Mouse (Mus musculus) kidney, embryonic 14.5 days (tissue): ENCODE measurements at regions not wholly inside any gene's neighbourhood (a gene's known extent, or its start where the extent isn't known, plus 50 kb on each side); places are given as distances from the start of the nearest gene placed in this dataset.

Source experiments
- ATAC-seq: fragments of 200-750 bp; cut with Nextera tagmentation; 2 replicates; pipeline ENCODE4 v1.8.0; 2017; ENCODE audit warnings: moderate number of reproducible peaks, mild to moderate bottlenecking, moderate TSS enrichment, moderate library complexity; ENCODE audit not compliant: low FRiP score, low TSS enrichment
- H3K27ac ChIP-seq: fragments of 300-500 bp; sonication (generic); 2 replicates; pipeline ENCODE4 v1.5.1; 2014; ENCODE audit warnings: low read depth, mild to moderate bottlenecking, low read length, moderate library complexity, mixed read lengths
- H3K27me3 ChIP-seq: fragments of 300-500 bp; sonication (generic); 2 replicates; pipeline ENCODE4 v1.6.1; 2014; ENCODE audit warnings: mild to moderate bottlenecking, low read length; ENCODE audit not compliant: control insufficient read depth, insufficient read depth
- H3K36me3 ChIP-seq: fragments of 300-500 bp; sonication (generic); 2 replicates; pipeline ENCODE4 v1.6.1; 2014; ENCODE audit warnings: low read length, mixed read lengths; ENCODE audit not compliant: control insufficient read depth, insufficient read depth
- H3K4me1 ChIP-seq: fragments of 300-500 bp; sonication (generic); 2 replicates; pipeline ENCODE4 v1.6.1; 2014; ENCODE audit warnings: low read length, mixed read lengths; ENCODE audit not compliant: control insufficient read depth, insufficient read depth
- H3K4me2 ChIP-seq: fragments of 300-500 bp; sonication (generic); replicated peaks from 2 replicates; pipeline ENCODE4 v1.6.1; 2014; ENCODE audit warnings: low read depth, mild to moderate bottlenecking, low read length
- H3K4me3 ChIP-seq: fragments of 300-500 bp; sonication (generic); 2 replicates; pipeline ENCODE4 v1.5.1; 2014; ENCODE audit warnings: mild to moderate bottlenecking, low read length
- H3K9ac ChIP-seq: fragments of 300-500 bp; sonication (generic); 2 replicates; pipeline ENCODE4 v1.6.1; 2014; ENCODE audit warnings: low read depth, mild to moderate bottlenecking, low read length, moderate library complexity
- H3K9me3 ChIP-seq: fragments of 300-500 bp; sonication (generic); 2 replicates; pipeline ENCODE4 v1.6.1; 2016; ENCODE audit warnings: low read length; ENCODE audit not compliant: control insufficient read depth
- WGBS: fragments of 180-500 bp; shearing (Covaris S2); extraction: QIAGEN DNeasy Blood & Tissue Kit; methylation state at CpG from one replicate; pipeline ENCODE4 v1.1.7; 2014; 5-methylcytosine and 5-hydroxymethylcytosine counted together

DNA sequence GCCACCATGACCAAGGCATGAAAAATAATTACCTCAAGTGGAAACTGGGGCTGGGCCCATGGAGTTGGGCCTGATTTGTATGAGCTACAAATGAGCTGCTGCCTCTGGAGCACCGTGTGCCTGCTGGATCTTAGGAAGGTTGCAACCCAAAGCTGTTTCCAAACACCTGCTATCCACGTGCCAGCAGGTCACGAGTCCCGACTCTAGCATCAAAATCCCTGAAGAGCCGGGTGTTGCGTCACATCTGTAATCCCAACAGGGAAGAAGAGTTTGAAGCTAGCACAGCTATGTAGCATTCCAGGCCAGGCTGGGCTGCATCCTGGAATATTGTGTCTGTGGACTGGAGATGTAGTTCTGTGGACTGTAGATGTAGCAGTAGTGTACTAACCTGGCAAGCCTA is 93.7 kb upstream of the Vps8 start:
- 90% methylated on average over 6 of the region's 6 CpGs for WGBS
- Histone ChIP-seq H3K27ac (no peak overlapping the region), H3K9me3 (no peaks in the 10 kb centered on the region), H3K27me3 (no peaks in the 10 kb centered on the region), H3K4me3 (no peak overlapping the region), H3K36me3 (no peaks in the 10 kb centered on the region), H3K9ac (no peak overlapping the region), H3K4me2 (no peak overlapping the region), H3K4me1 (no peaks in the 10 kb centered on the region)
- ATAC-seq, result no peak

DNA sequence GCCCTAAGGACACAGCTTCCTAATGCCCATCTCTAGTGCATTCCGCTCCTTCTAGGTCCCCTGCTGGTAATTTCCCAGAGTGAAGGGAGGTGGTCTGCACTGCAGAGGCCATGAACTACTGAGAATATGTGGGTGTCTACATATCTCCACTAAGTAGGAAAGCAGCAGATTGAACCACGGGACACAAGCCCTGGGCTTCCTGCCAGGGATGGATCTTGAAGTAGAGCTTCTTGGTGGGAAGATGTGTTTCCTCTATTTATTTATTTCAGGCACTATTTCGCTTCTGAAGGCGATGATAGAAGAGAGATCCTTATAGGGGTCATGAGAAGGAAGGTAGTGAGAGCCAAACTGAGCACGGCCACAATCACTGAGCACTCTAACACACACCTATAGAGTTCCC is 91.7 kb upstream of the Vps8 start:
- H3K27ac ChIP-seq, result no peak overlapping the region
- ATAC-seq, result no peak
- H3K4me1 ChIP-seq, result no peaks in the 10 kb centered on the region
- H3K9ac ChIP-seq, result no peak overlapping the region
- no peak overlapping the region; the same call in 1 of the 2 replicates for H3K4me2 ChIP-seq
- H3K36me3 ChIP-seq, result no peaks in the 10 kb centered on the region
- no peak overlapping the region for H3K4me3 ChIP-seq
- H3K27me3 ChIP-seq, result no peaks in the 10 kb centered on the region
- no peaks in the 10 kb centered on the region for H3K9me3 ChIP-seq
- 76% methylated on average over 5 of the region's 5 CpGs for WGBS

DNA sequence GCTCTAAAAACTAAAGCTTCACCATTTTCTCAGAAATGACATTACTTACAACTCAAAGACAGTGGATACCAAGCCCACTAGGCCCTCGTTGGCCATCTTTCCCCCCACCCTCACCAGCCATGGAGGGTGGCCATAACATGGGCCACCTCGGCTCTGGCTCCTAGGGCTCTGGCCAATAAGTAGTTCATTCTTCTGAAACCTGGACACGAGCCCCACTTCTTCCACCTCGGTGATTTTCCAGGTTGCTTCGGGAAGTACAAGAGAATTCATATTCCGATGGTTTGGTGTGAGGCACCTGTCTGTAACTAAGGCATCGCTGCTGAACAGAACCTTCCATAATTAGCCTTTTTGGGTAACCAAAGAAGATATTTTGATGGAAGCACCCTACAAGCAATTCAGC is 90.5 kb upstream of the Vps8 start:
- H3K4me3 ChIP-seq, result peak overlapping the region; percentile 59
- peak overlapping the region; percentile 66 for H3K4me2 ChIP-seq
- H3K36me3 ChIP-seq, result no peaks in the 10 kb centered on the region
- peak overlapping the region; percentile 89; the same call in 1 of the 2 replicates for H3K27ac ChIP-seq
- WGBS, result 56% methylated on average over 7 of the region's 7 CpGs
- ATAC-seq, result no peak
- peak overlapping the region; percentile 72 for H3K9ac ChIP-seq
- no peaks in the 10 kb centered on the region for H3K9me3 ChIP-seq
- H3K27me3 ChIP-seq, result no peaks in the 10 kb centered on the region
- H3K4me1 ChIP-seq, result no peaks in the 10 kb centered on the region

DNA sequence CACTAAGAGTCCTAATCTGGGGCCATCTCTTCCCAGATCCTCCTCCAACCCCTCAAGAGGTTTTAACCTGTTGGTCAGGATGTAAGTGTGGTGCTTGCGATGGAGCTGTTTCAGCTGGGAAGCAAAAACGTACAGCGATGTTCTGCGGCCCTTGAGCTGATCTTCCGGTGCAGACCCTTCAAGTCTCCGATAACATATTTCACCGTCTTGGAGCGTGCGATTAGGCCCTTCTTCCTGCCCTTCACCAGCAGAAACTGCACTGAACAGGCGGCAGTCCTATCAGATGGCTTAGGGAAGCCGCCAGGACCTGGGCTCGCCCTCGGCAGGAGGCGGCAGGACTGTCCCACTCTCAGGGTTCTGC is 90.1 kb upstream of the Vps8 start:
- 1% methylated on average over 14 of the region's 14 CpGs for WGBS
- Histone ChIP-seq H3K4me2 (peak overlapping the region; percentile 66), H3K27ac (peak overlapping the region; percentile 89), H3K27me3 (no peaks in the 10 kb centered on the region), H3K9ac (peak overlapping the region; percentile 72), H3K4me1 (no peaks in the 10 kb centered on the region), H3K36me3 (no peaks in the 10 kb centered on the region), H3K4me3 (peak overlapping the region; percentile 59), H3K9me3 (no peaks in the 10 kb centered on the region)
- no peak; the same call in 1 of the 2 replicates for ATAC-seq

DNA sequence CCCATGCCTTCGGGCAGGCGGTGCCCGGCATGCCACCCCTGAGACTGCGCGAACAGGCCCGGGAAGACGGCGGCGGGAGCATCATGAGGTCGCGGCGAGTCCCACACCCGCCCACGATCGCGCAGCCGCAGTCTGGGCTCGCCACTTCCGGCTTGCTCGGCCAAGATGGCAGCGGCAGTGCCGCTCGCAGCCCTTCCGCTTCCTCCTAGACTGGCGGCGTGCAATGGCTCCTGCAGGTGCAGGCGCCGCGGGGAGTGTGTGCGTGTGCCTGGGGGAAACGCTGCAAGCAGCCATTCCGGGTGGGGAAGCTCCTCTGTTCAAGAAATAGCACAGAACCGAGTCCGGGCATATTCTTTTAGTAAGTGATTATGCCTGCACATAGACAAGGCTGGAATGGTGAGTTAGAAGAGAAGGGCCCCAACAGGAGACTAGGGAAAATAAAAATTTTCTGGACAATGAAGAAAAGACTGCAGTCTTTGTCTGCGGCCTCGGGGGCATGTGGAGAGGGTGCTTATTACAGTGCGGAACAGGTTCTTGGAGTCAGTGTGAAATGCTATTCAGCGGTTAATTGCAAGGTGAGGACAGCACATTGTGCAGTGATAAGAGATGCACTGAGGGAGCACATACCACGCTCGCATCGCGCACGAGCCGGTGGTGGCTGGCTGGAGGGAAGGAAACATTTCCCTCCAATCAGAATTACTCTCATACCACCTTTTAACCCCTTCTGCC is 89.5 kb upstream of the Vps8 start:
- peak; percentile 88 for ATAC-seq
- peak overlapping the region; percentile 72 for H3K9ac ChIP-seq
- WGBS, result 2% methylated on average over 44 of the region's 44 CpGs
- H3K4me1 ChIP-seq, result no peaks in the 10 kb centered on the region
- H3K27ac ChIP-seq, result peak overlapping the region; percentile 89
- H3K4me2 ChIP-seq, result peak overlapping the region; percentile 66
- peak overlapping the region; percentile 59 for H3K4me3 ChIP-seq
- H3K27me3 ChIP-seq, result no peaks in the 10 kb centered on the region
- H3K9me3 ChIP-seq, result no peaks in the 10 kb centered on the region
- no peaks in the 10 kb centered on the region for H3K36me3 ChIP-seq

DNA sequence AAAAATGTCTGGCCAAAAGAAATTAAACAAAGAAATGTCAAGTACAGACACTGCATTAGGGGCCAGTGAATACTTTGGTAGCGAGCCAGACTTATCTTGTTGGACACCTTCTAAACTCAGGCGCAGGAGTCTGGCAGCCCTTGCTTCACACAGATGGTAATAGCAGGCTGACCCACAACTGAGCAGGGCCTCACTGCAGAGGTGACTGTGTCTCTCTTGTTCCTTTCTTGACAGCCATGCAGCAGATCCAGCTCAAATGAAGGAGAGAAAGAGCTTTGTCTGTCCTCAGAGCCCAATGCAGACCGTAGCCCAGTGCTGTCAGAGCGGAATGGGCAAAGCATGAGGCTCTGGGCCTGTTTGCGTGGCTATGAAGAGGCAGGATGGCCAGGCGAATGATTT is 83.9 kb upstream of the Vps8 start:
- Histone ChIP-seq H3K27ac (peak overlapping the region; percentile 81; the same call in 1 of the 2 replicates), H3K9ac (no peak overlapping the region; the same call in 1 of the 2 replicates), H3K4me3 (no peak overlapping the region), H3K4me2 (no peak overlapping the region), H3K9me3 (no peaks in the 10 kb centered on the region), H3K36me3 (no peaks in the 10 kb centered on the region), H3K4me1 (peaks cover 9% of the 10 kb centered on the region; the same call in 1 of the 2 replicates), H3K27me3 (no peaks in the 10 kb centered on the region)
- WGBS, result 72% methylated on average over 6 of the region's 6 CpGs
- ATAC-seq, result peak; percentile 21; the same call in 1 of the 2 replicates

DNA sequence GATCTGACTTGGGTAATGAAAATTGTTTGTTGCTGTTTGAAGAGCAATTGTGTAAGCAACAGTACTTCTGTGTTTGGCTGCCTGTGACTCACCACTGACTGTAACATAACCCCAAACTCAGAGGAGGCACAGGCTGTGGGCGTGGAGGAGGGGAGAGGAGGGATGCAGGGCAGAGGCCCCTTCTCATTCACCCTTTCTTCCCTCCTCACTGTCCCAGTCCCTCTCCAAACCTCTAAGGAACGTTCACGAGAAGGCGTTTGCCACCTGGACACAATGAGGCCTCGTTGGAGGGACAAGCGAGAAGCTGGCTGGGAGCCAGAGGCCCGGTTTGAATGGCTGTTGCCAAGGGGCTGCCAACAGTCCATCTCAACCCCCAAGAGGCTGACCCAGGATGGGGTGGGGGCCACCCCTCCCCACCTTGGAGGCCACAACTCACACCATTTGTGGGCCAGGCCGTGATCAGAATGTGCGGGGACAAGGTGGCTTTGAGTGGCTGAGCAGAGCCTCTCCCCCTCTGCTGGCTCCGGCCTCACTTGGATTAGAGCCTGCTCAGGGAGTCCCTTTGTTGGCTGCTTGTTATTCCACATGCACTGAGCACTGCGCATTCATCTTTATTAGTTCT is 83.3 kb upstream of the Vps8 start:
- H3K4me3 ChIP-seq, result no peak overlapping the region
- H3K4me2 ChIP-seq, result no peak overlapping the region; the same call in 1 of the 2 replicates
- no peak overlapping the region for H3K9ac ChIP-seq
- peak overlapping the region; percentile 81; the same call in 1 of the 2 replicates for H3K27ac ChIP-seq
- no peaks in the 10 kb centered on the region for H3K36me3 ChIP-seq
- H3K4me1 ChIP-seq, result peaks cover 9% of the 10 kb centered on the region; the same call in 1 of the 2 replicates
- WGBS, result 20% methylated on average over 11 of the region's 11 CpGs
- H3K27me3 ChIP-seq, result no peaks in the 10 kb centered on the region
- ATAC-seq, result peak; percentile 77
- no peaks in the 10 kb centered on the region for H3K9me3 ChIP-seq

DNA sequence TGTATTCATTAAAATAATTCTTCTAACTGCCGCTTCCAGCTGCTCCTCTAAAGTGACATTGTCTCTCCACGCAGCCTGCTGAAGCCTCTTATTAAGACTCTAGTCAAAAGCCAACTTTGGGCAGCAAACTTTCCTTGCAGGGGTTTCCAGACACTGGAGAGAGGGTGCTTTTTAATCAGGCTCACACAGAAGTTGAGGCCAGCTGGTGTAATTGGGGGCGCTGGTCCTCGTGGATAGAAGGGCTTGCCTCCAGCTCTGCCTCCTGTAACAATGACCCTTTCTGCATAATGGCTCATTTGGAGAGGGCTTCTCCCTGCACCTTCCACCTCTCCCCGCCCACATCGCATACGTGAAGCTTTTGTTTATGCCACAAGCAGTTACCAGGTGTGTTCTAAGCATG is 82.8 kb upstream of the Vps8 start:
- 58% methylated on average over 7 of the region's 7 CpGs for WGBS

DNA sequence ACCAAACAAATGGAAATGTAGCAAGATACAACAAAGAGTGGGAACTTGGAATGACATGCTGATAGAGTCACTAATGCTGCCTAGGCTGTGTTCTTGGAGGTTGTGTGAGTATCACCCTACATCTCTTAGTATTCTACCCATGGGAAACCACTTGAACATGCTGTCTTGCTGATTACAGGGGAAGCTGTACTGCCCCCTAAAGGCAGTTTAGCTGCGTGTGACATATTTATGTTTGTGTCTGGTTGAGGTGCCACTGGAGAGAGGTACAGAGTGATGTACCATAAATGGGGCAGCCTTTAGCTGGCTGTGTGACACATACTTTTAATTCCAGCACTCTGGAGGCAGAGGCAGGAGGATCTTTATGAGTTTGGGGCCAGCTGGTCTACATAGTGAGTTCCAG is 73.0 kb upstream of the Vps8 start:
- no peaks in the 10 kb centered on the region for H3K27me3 ChIP-seq
- no peak overlapping the region for H3K4me3 ChIP-seq
- WGBS, result 70% methylated on average over 1 of the region's 1 CpGs
- H3K4me1 ChIP-seq, result no peaks in the 10 kb centered on the region
- ATAC-seq, result no peak
- H3K27ac ChIP-seq, result no peak overlapping the region
- no peak overlapping the region for H3K4me2 ChIP-seq
- no peak overlapping the region for H3K9ac ChIP-seq
- H3K36me3 ChIP-seq, result no peaks in the 10 kb centered on the region
- H3K9me3 ChIP-seq, result no peaks in the 10 kb centered on the region

More for the DNA sequence above, 82.8 kb upstream of the Vps8 start:
- H3K9ac ChIP-seq, result no peak overlapping the region
- no peak for ATAC-seq
- no peak overlapping the region for H3K4me2 ChIP-seq
- no peak overlapping the region for H3K27ac ChIP-seq
- H3K9me3 ChIP-seq, result no peaks in the 10 kb centered on the region
- H3K27me3 ChIP-seq, result no peaks in the 10 kb centered on the region
- H3K4me3 ChIP-seq, result no peak overlapping the region
- peaks cover 9% of the 10 kb centered on the region; the same call in 1 of the 2 replicates for H3K4me1 ChIP-seq
- no peaks in the 10 kb centered on the region for H3K36me3 ChIP-seq
